Mouse (Mus musculus) forebrain, embryonic 14.5 days (tissue): ENCODE data around the gene Sco1. TPM values are rescaled to one million over a fixed set of nuclear protein-coding genes. Genes with fewer than 3 reads are reported as not detected.

Experiments
- ATAC-seq: fragments of 200-750 bp; cut with Nextera tagmentation; 2 replicates; pipeline ENCODE4 v1.8.0; 2017; ENCODE audit warnings: mild to moderate bottlenecking, moderate library complexity
- DNase-seq: peaks from one replicate; pipeline ENCODE4 v3.0.0-alpha.2; 2015; ENCODE audit warnings: low spot score
- H3K27ac ChIP-seq: fragments of 300-500 bp; sonication (generic); 2 replicates; pipeline ENCODE4 v1.5.1; 2014; ENCODE audit warnings: low read depth, mild to moderate bottlenecking, control low read depth, low read length, moderate library complexity
- H3K27me3 ChIP-seq: fragments of 300-500 bp; sonication (generic); replicated peaks from 2 replicates; pipeline ENCODE4 v1.6.1; 2014; ENCODE audit warnings: low read length, control low read depth, mixed read lengths; ENCODE audit not compliant: control insufficient read depth, insufficient read depth
- H3K36me3 ChIP-seq: fragments of 300-500 bp; sonication (generic); 2 replicates; pipeline ENCODE4 v1.6.1; 2014; ENCODE audit warnings: low read length, control low read depth; ENCODE audit not compliant: control insufficient read depth, insufficient read depth
- H3K4me1 ChIP-seq: fragments of 300-500 bp; sonication (generic); 2 replicates; pipeline ENCODE4 v1.6.1; 2014; ENCODE audit warnings: antibody characterized with exemption, low read length, control low read depth; ENCODE audit not compliant: control insufficient read depth, insufficient read depth
- H3K4me2 ChIP-seq: fragments of 300-500 bp; sonication (generic); 2 replicates; pipeline ENCODE4 v1.6.1; 2014; ENCODE audit warnings: mild to moderate bottlenecking, control low read depth, low read length
- H3K4me3 ChIP-seq: fragments of 300-500 bp; sonication (generic); 2 replicates; pipeline ENCODE4 v1.5.1; 2014; ENCODE audit warnings: low read depth, low read length, control low read depth
- H3K9ac ChIP-seq: fragments of 300-500 bp; sonication (generic); 2 replicates; pipeline ENCODE4 v1.6.1; 2014; ENCODE audit warnings: mild to moderate bottlenecking, low read length, control low read depth, moderate library complexity
- H3K9me3 ChIP-seq: fragments of 300-500 bp; sonication (generic); replicated peaks from 2 replicates; pipeline ENCODE4 v1.6.1; 2016; ENCODE audit warnings: low read length, control low read depth, mixed read lengths; ENCODE audit not compliant: control insufficient read depth
- WGBS: fragments of 180-500 bp; shearing (Covaris S2); extraction: QIAGEN DNeasy Blood & Tissue Kit; methylation state at CpG from one replicate; pipeline ENCODE4 v1.1.7; 2014; 5-methylcytosine and 5-hydroxymethylcytosine counted together
- microRNA-seq: library from miRNA; unstranded; fragments of <30 nt; microRNA quantifications from one replicate; pipeline ENCODE4, GENCODE M21; 2016
- polyA plus RNA-seq: library from polyadenylated mRNA; unstranded; fragments of >200 nt; fragmentation: Nextera tagmentation; extraction: Ambion mirVana; gene quantifications from 2 replicates; pipeline ENCODE4 v1.2.1, GENCODE M21; 2014

Gene Sco1
- polyA plus RNA-seq, 1 experiment from 2014 or later = 9.3 TPM

DNA sequence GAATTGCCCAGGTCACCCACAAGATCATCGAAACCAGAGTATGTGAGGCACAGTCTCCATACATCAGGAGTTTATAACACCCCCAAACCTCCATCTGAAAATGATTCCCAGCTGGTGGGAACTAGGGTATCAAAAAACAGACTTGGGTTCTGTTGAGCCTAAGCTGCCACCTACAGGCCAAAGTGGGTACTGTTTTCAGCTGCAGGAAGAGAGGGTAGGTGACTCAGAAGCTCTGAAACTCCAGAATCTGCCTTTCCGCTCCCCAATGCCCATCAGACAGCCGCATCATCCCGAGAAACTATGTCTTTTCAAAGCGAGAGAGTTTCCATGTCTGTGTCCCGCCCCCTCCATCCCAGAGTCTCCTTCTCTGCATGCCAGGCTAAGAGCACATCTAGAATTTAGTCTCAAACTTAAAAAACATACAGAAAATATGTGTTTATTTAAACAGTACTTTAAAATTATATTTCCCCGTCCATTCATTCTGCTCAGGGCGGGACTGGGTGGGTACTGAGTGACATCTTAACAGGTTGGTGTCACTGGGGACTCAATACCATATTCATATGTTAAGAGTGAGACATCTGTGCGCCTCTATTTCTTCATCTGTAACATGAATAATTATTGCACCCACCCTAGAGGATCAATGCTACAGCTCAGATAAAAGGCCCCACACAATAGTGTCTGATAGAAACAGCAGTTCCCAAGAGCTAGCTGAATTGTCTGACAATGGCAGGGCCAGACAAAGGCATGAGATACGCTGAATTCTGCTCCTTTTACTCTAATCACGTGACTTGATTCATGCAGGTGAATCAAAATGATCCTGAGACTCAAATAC lies 59.8 kb downstream of the Sco1 start:
- peak; percentile 42; the same call in 1 of the 2 replicates for ATAC-seq
- Histone ChIP-seq H3K4me2 (no peak overlapping the region), H3K9me3 (no peaks in the 10 kb centered on the region), H3K4me3 (no peak overlapping the region), H3K36me3 (no peaks in the 10 kb centered on the region), H3K4me1 (no peaks in the 10 kb centered on the region), H3K9ac (no peak overlapping the region), H3K27me3 (no peaks in the 10 kb centered on the region), H3K27ac (no peak overlapping the region)
- 34% methylated on average over 11 of the region's 11 CpGs for WGBS
- peak; percentile 78 for DNase-seq

DNA sequence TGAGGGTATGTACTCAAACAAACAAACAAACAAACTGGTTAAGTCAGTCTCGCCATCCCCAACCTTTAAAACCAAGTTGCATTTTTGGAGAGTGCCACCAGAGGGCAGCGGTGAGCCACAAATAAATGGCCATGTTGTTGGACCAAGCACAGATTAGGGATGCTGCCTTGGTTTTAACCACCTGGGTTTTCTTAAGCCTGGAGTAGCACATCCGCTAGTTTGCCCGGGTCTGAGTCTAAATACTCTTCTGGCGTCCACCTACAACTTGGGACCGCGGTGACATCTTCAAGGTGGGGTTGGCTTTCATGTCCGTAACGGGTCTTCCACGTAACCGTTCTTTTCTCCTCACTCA lies 60.4 kb downstream of the Sco1 start:
- H3K4me3 ChIP-seq = no peak overlapping the region
- no peak overlapping the region for H3K9ac ChIP-seq
- H3K27me3 ChIP-seq = no peaks in the 10 kb centered on the region
- ATAC-seq (peak; percentile 34; the same call in 1 of the 2 replicates), DNase-seq (peak; percentile 83)
- H3K4me1 ChIP-seq = no peaks in the 10 kb centered on the region
- H3K36me3 ChIP-seq = no peaks in the 10 kb centered on the region
- no peak overlapping the region for H3K27ac ChIP-seq
- no peaks in the 10 kb centered on the region for H3K9me3 ChIP-seq
- no peak overlapping the region for H3K4me2 ChIP-seq
- 42% methylated on average over 11 of the region's 11 CpGs for WGBS

DNA sequence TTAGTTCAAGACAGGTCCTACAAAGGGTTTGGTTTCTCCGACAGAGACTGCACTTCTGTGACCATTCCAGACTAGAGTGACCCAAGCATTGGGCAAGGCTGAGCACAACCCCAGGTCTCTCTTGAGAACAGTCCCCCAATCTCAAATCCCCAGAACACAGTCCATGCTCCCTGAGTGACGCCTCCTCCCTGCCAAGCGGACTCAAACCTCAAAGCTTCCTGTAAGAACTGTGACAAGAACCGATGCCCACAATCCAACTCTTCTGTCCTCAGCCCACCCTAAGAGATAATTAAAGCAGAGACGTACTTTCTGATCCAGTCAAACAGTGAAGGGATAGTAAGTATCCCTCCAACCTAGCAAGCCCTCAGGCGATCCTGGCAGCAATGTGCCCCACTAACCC lies 60.9 kb downstream of the Sco1 start:
- Histone ChIP-seq H3K27ac (no peak overlapping the region), H3K36me3 (no peaks in the 10 kb centered on the region), H3K4me1 (no peaks in the 10 kb centered on the region), H3K9me3 (no peaks in the 10 kb centered on the region), H3K4me3 (no peak overlapping the region), H3K27me3 (no peaks in the 10 kb centered on the region), H3K4me2 (no peak overlapping the region), H3K9ac (no peak overlapping the region)
- ATAC-seq (no peak), DNase-seq (no peak)
- 94% methylated on average over 6 of the region's 6 CpGs for WGBS

DNA sequence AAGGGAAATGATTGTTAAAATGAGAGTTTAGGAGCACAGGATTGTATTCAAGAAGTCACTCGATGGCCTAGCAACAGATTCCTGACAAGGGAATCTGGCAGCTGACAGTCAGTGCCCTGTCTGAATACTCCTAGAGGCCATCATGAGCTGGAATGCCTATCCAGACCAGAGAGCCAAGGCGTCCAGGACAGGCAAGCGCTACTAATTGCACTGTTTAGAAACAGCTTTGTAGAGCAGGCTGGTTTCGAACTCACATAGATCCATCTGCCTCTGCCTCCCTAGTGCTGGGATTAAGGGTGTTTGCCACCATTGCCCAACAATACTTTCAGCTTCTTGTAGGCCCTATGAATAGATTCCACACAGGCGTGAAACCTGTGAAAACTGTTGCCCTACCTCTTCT lies 61.8 kb downstream of the Sco1 start:
- Histone ChIP-seq H3K27ac (no peak overlapping the region), H3K36me3 (no peaks in the 10 kb centered on the region), H3K4me3 (no peak overlapping the region), H3K27me3 (no peaks in the 10 kb centered on the region), H3K9ac (no peak overlapping the region), H3K4me2 (no peak overlapping the region), H3K4me1 (no peaks in the 10 kb centered on the region), H3K9me3 (no peaks in the 10 kb centered on the region)
- WGBS = 88% methylated on average over 5 of the region's 5 CpGs
- ATAC-seq (no peak), DNase-seq (no peak)

DNA sequence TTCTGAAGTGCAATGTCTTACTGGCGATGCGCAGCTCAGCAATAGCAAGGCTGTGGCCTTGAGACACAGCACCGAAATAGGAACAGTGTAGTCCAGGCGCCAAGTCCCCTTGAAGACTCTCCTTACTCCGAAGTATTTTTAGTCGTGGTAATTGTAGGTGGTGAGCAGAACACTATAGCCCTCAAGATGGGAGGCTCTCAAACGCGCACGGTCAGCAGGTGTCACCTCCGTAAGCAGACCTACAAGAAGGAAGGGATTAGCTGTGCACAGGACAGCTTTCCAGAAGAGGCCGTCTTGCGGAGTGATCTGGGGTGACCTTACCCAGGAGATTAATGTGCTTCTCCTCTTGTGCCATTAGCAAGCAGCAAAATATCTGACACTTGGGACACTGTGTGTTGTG lies 62.4 kb downstream of the Sco1 start:
- WGBS = 88% methylated on average over 12 of the region's 12 CpGs
- DNase-seq (no peak), ATAC-seq (no peak)
- H3K27me3 ChIP-seq = no peaks in the 10 kb centered on the region
- H3K27ac ChIP-seq = no peak overlapping the region
- H3K4me1 ChIP-seq = no peaks in the 10 kb centered on the region
- H3K9ac ChIP-seq = no peak overlapping the region
- H3K4me3 ChIP-seq = no peak overlapping the region
- no peaks in the 10 kb centered on the region for H3K36me3 ChIP-seq
- H3K4me2 ChIP-seq = no peak overlapping the region
- no peaks in the 10 kb centered on the region for H3K9me3 ChIP-seq

Small RNA genes lying within 50 kb of the gene (microRNA-seq; reads per million reads assigned to microRNA genes)
- not detected for gene Mir6923

Other genes with a start within 250 kb of the Sco1 start
- 0.09 and 0.11 TPM in 2 replicates for gene Pirt, start 140.7 kb upstream of the Sco1 start, polyA plus RNA-seq
- not detected in 2 replicates for gene Tmem238l, start 96.0 kb upstream of the Sco1 start, polyA plus RNA-seq
- 0.36 and 0.62 TPM in 2 replicates for gene Tmem220, start 27.5 kb upstream of the Sco1 start, polyA plus RNA-seq
- 35.4 and 38.8 TPM in 2 replicates for gene Adprm, start 76 bp upstream of the Sco1 start, polyA plus RNA-seq
- gene Myh3, start 25.6 kb downstream of the Sco1 start, polyA plus RNA-seq = 0.04 and 0.06 TPM in 2 replicates
- 0.06 TPM in 1 of 2 replicates, not detected in the other for gene Myh2, start 118.4 kb downstream of the Sco1 start, polyA plus RNA-seq
- gene Myh1, start 147.4 kb downstream of the Sco1 start, polyA plus RNA-seq = 0.10 TPM in 1 of 2 replicates, not detected in the other
- 0.03 TPM in 1 of 2 replicates, not detected in the other for gene Myh4, start 185.4 kb downstream of the Sco1 start, polyA plus RNA-seq
- gene Myh8, start 224.5 kb downstream of the Sco1 start, polyA plus RNA-seq = 0.04 and 0.17 TPM in 2 replicates